Mouse (Mus musculus) CH12.LX (cell line): ENCODE data around the gene Bmx.

Experiments
- CHD1 ChIP-seq: IDR thresholded peaks from 2 replicates; pipeline ENCODE4 v1.6.1; 2012; ENCODE audit warnings: low read depth, low read length, improper control_type of control experiment, inconsistent platforms
- CHD2 ChIP-seq: IDR thresholded peaks from 2 replicates; pipeline ENCODE4 v1.6.1; 2011; ENCODE audit warnings: low read length, improper control_type of control experiment
- CTCF ChIP-seq, 2 experiments: IDR thresholded peaks in 1 of 2; conservative IDR thresholded peaks in 1 of 2; 2 replicates each; pipeline ENCODE4 v1.5.1; 2011 to 2012; ENCODE audit warnings: low read depth in 2 of 2, low read length in 2 of 2, improper control_type of control experiment in 1 of 2, inconsistent platforms in 1 of 2, mild to moderate bottlenecking in 1 of 2, moderate library complexity in 1 of 2
- EP300 ChIP-seq: IDR thresholded peaks from 2 replicates; pipeline ENCODE4 v1.6.1; 2011; ENCODE audit warnings: low read length, improper control_type of control experiment
- GABPA ChIP-seq: IDR thresholded peaks from 2 replicates; pipeline ENCODE4 v1.6.1; 2012; ENCODE audit warnings: low read depth, low read length, improper control_type of control experiment, inconsistent platforms; ENCODE audit not compliant: insufficient replicate concordance
- IRF4 ChIP-seq: IDR thresholded peaks from 2 replicates; pipeline ENCODE4 v1.6.1; 2014; ENCODE audit warnings: low read depth, mild to moderate bottlenecking, inconsistent platforms, low read length, improper control_type of control experiment
- JUND ChIP-seq: conservative IDR thresholded peaks from 2 replicates; pipeline ENCODE4 v1.6.1; 2011; ENCODE audit warnings: low read depth, low read length, improper control_type of control experiment
- MAZ ChIP-seq: IDR thresholded peaks from 2 replicates; pipeline ENCODE4 v1.6.1; 2012; ENCODE audit warnings: low read depth, mild to moderate bottlenecking, inconsistent platforms, low read length, improper control_type of control experiment, moderate library complexity
- POLR2A ChIP-seq: IDR thresholded peaks from 2 replicates; pipeline ENCODE4 v1.6.1; 2011; ENCODE audit warnings: low read depth, mild to moderate bottlenecking, improper control_type of control experiment, low read length
- POLR2AphosphoS2 ChIP-seq: IDR thresholded peaks from 2 replicates; pipeline ENCODE4 v1.6.1; 2011; ENCODE audit warnings: low read depth, low read length, improper control_type of control experiment
- TCF12 ChIP-seq: IDR thresholded peaks from 2 replicates; pipeline ENCODE4 v1.6.1; 2014; ENCODE audit warnings: low read depth, mild to moderate bottlenecking, inconsistent platforms, low read length, improper control_type of control experiment
- USF1 ChIP-seq: IDR thresholded peaks from 2 replicates; pipeline ENCODE4 v1.6.1; 2014; ENCODE audit warnings: low read depth, mild to moderate bottlenecking, inconsistent platforms, low read length, improper control_type of control experiment
- ZC3H11A ChIP-seq: IDR thresholded peaks from 2 replicates; pipeline ENCODE4 v1.6.1; 2012; ENCODE audit warnings: low read depth, mild to moderate bottlenecking, inconsistent platforms, low read length, improper control_type of control experiment
- ZKSCAN1 ChIP-seq: IDR thresholded peaks from 2 replicates; pipeline ENCODE4 v1.6.1; 2012; ENCODE audit warnings: low read depth, inconsistent platforms, low read length, improper control_type of control experiment, borderline replicate concordance

GRCm38 (mm10) chrX:164269285-164269761 lies 11.3 kb upstream of the Bmx start, which contains the start of gene Pir:
- TF ChIP-seq CTCF (conservative IDR thresholded peaks at IDR 0.05 in 1 of 2, IDR thresholded peaks at IDR 0.05 in 1 of 2; ENCODE audit: low read depth in 2 of 2, low read length in 2 of 2) (no peak), MAZ (no peak), POLR2A (no peak), GABPA (no peak), ZC3H11A (no peak), IRF4 (no peak), USF1 (no peak), JUND (no peak), TCF12 (no peak), EP300 (no peak), CHD2 (no peak), CHD1 (no peak), ZKSCAN1 (no peak), POLR2AphosphoS2 (no peak)
